ENCODE assay signal across 8 mouse cellular contexts in genomic region chr8:84235746-84236409, GRCm38 (mm10). TPM values are rescaled to one million over a fixed set of nuclear protein-coding genes. Genes with fewer than 3 reads are reported as not detected.
DNase-seq lines count a peak whose midpoint lies in the region; ATAC-seq and TF ChIP-seq lines count a peak whose summit lies in the region.

No protein-coding gene starts in this region.

- TF ChIP-seq EP300 in heart, adult 2 months (IDR thresholded peaks at IDR 0.05; ENCODE audit: insufficient read depth, low read depth, low read length), result no peak

- 7% methylated on average over 10 of the region's 10 CpGs for WGBS in heart, adult 2 months
- 38% methylated on average over 10 of the region's 10 CpGs for WGBS in forebrain, embryonic 13.5 days
- WGBS in limb, embryonic 13.5 days, result 20% methylated on average over 10 of the region's 10 CpGs
- 16% methylated on average over 10 of the region's 10 CpGs for WGBS in stomach, embryonic 15.5 days

- ATAC-seq in forebrain, embryonic 13.5 days, result no peak
- no peak for ATAC-seq in limb, embryonic 13.5 days (ENCODE audit: low FRiP score, low read depth)
- ATAC-seq in stomach, embryonic 15.5 days (ENCODE audit: insufficient read depth, low FRiP score, low read depth), result no peak
- no peak for ATAC-seq in granulocyte monocyte progenitor cell, adult 5-6 weeks (replicated peaks; ENCODE audit: poor library complexity, severe bottlenecking)
- ATAC-seq in frontal cortex, adult (ENCODE audit: low TSS enrichment), result no peak

- peaks cover 9% of the 10 kb centered on the region for H3K4me1 ChIP-seq in heart, adult 2 months (ENCODE audit: control insufficient read depth, insufficient read depth, low read length)
- peaks cover 6 to 10% of the 10 kb centered on the region in 2 experiments for H3K4me1 ChIP-seq in ES-E14 (ENCODE audit: control insufficient read depth in 2 of 2, insufficient read depth in 2 of 2, low read length in 2 of 2, poor library complexity in 1 of 2)
- peaks cover 44% of the 10 kb centered on the region for H3K4me1 ChIP-seq in forebrain, embryonic 13.5 days
- H3K4me1 ChIP-seq in limb, embryonic 13.5 days, result peaks cover 25% of the 10 kb centered on the region
- peaks cover 10% of the 10 kb centered on the region; the same call in 1 of the 2 replicates for H3K4me1 ChIP-seq in stomach, embryonic 15.5 days

- no peaks in the 10 kb centered on the region for H3K27me3 ChIP-seq in heart, adult 2 months (ENCODE audit: control insufficient read depth, insufficient read depth, low read length)
- H3K27me3 ChIP-seq in forebrain, embryonic 13.5 days, result no peaks in the 10 kb centered on the region
- no peaks in the 10 kb centered on the region for H3K27me3 ChIP-seq in limb, embryonic 13.5 days
- no peaks in the 10 kb centered on the region for H3K27me3 ChIP-seq in stomach, embryonic 15.5 days (replicated peaks)

- peak overlapping the region; percentile 78 for H3K4me2 ChIP-seq in forebrain, embryonic 13.5 days
- peak overlapping the region; percentile 91 for H3K4me2 ChIP-seq in limb, embryonic 13.5 days (replicated peaks)
- H3K4me2 ChIP-seq in stomach, embryonic 15.5 days, result peak overlapping the region; percentile 84

- H3K9ac ChIP-seq in heart, adult 2 months (ENCODE audit: low read depth, low read length), result peak overlapping the region; percentile 93
- H3K9ac ChIP-seq in ES-E14 (ENCODE audit: insufficient read depth, low read depth, low read length, poor library complexity, severe bottlenecking), result peak overlapping the region; percentile 90
- H3K9ac ChIP-seq in forebrain, embryonic 13.5 days, result peak overlapping the region; percentile 92
- H3K9ac ChIP-seq in limb, embryonic 13.5 days, result peak overlapping the region; percentile 96
- H3K9ac ChIP-seq in stomach, embryonic 15.5 days, result peak overlapping the region; percentile 95

- no peak for TF ChIP-seq CTCF in heart, adult 2 months (IDR thresholded peaks at IDR 0.05)

- peak overlapping the region; percentile 95 for H3K27ac ChIP-seq in heart, adult 2 months
- H3K27ac ChIP-seq in ES-E14 (ENCODE audit: insufficient read depth, low read depth, low read length, poor library complexity, severe bottlenecking), result no peak overlapping the region
- H3K27ac ChIP-seq in forebrain, embryonic 13.5 days, result peak overlapping the region; percentile 20; the same call in 1 of the 2 replicates
- H3K27ac ChIP-seq in limb, embryonic 13.5 days, result peak overlapping the region; percentile 55; the same call in 1 of the 2 replicates
- peak overlapping the region; percentile 65 for H3K27ac ChIP-seq in stomach, embryonic 15.5 days

- TF ChIP-seq POLR2A in heart, adult 2 months (IDR thresholded peaks at IDR 0.05; ENCODE audit: insufficient read depth, low read depth, low read length), result no peak

- peak in 1 of 2 experiments; percentile 24 for DNase-seq in heart, adult 2 months
- DNase-seq in heart, postnatal 25 days (ENCODE audit: low spot score), result no peak
- no peak for DNase-seq in ES-E14 (ENCODE audit: low read depth, low spot score)

- H3K9me3 ChIP-seq in ES-E14 (ENCODE audit: control insufficient read depth, insufficient read depth, low read depth, low read length), result no peaks in the 10 kb centered on the region
- no peaks in the 10 kb centered on the region for H3K9me3 ChIP-seq in forebrain, embryonic 13.5 days (replicated peaks)
- H3K9me3 ChIP-seq in limb, embryonic 13.5 days, result no peaks in the 10 kb centered on the region
- H3K9me3 ChIP-seq in stomach, embryonic 15.5 days, result no peaks in the 10 kb centered on the region

- in situ Hi-C loops in ES-E14 (cut with MboI; ENCODE audit: low sequenced_read_pairs in 2 of 2, unreplicated experiment in 2 of 2), result no loop called here

- H3K79me2 ChIP-seq in heart, adult 2 months (replicated peaks; ENCODE audit: control insufficient read depth, insufficient read depth, low read length), result peaks cover 2% of the 10 kb centered on the region; the same call in 1 of the 2 replicates

- H3K4me3 ChIP-seq in heart, adult 2 months, result peak overlapping the region; percentile 88
- H3K4me3 ChIP-seq in ES-E14 (ENCODE audit: insufficient read depth in 1 of 2, low read depth in 1 of 2, low read length in 2 of 2, poor library complexity in 1 of 2, severe bottlenecking in 1 of 2), result peak overlapping the region; percentile 87 to 88
- H3K4me3 ChIP-seq in forebrain, embryonic 13.5 days, result peak overlapping the region; percentile 71
- H3K4me3 ChIP-seq in limb, embryonic 13.5 days, result peak overlapping the region; percentile 90
- peak overlapping the region; percentile 99 for H3K4me3 ChIP-seq in stomach, embryonic 15.5 days (replicated peaks)

- intact Hi-C loops in heart, adult 2 months (cut with DNase I), result loop anchor here (2.0 kb wide), 1 partner anchor 21 kb away; the partner anchor contains the start of gene Mri1
- intact Hi-C loops in heart, postnatal 25 days (cut with DNase I), result loop anchor here (1.0 to 10.0 kb wide), 3 partner anchors 14 to 51 kb away; partner anchors contain the start of gene Nanos3

- no peaks in the 10 kb centered on the region for H3K36me3 ChIP-seq in heart, adult 2 months (ENCODE audit: control insufficient read depth, insufficient read depth, low read length)
- peaks cover 2% of the 10 kb centered on the region; the same call in 1 of the 2 replicates for H3K36me3 ChIP-seq in ES-E14 (ENCODE audit: control insufficient read depth, insufficient read depth, low read length, poor library complexity, severe bottlenecking)
- peaks cover 41% of the 10 kb centered on the region for H3K36me3 ChIP-seq in forebrain, embryonic 13.5 days (ENCODE audit: poor library complexity, severe bottlenecking)
- peaks cover 41% of the 10 kb centered on the region for H3K36me3 ChIP-seq in limb, embryonic 13.5 days
- H3K36me3 ChIP-seq in stomach, embryonic 15.5 days, result peaks cover 4% of the 10 kb centered on the region; the same call in 1 of the 2 replicates

TF ChIP-seq in ES-E14, 5 proteins besides CTCF, POLR2A, EP300 and RAD21:
- no peak for TF ChIP-seq HCFC1 (IDR thresholded peaks at IDR 0.05; ENCODE audit: borderline replicate concordance, insufficient read depth, low read length)

RNA-seq across cellular contexts. Expression of gene Zswim4, which starts 1.0 kb away (rescaled TPM):
- 1 to 10 TPM; 6.8 to 8.2 TPM for total RNA-seq in heart, adult 2 months (2021)
- 7.6 and 10.4 TPM in 2 replicates for polyA plus RNA-seq in heart, adult 2 months (2012; rRNA removed)
- total RNA-seq in heart, postnatal 25 days (2021), result 1 to 10 TPM; 8.2 to 8.8 TPM
- 22.1 and 24.6 TPM in 2 replicates for total RNA-seq in ES-E14 (2012; rRNA removed)
- 43.1 and 44.0 TPM in 2 replicates for polyA plus RNA-seq in forebrain, embryonic 13.5 days (2015; fragmentation: Nextera tagmentation; extraction: Ambion mirVana)
- polyA plus RNA-seq in limb, embryonic 13.5 days (2015; fragmentation: Nextera tagmentation; extraction: Ambion mirVana), result 23.5 and 23.9 TPM in 2 replicates
- polyA plus RNA-seq in stomach, embryonic 15.5 days (2015; fragmentation: Nextera tagmentation; extraction: Ambion mirVana), result 8.9 and 9.7 TPM in 2 replicates
- total RNA-seq in granulocyte monocyte progenitor cell, adult 5-6 weeks (2014; fragmentation: Nextera tagmentation), result 4.6 and 8.1 TPM in 2 replicates
- 4.5 and 4.8 TPM in 2 replicates for total RNA-seq in granulocyte monocyte progenitor cell, adult 5-6 weeks (2017)

RNA-seq across cellular contexts. Expression of gene D8Ertd738e, which starts 13.6 kb away (rescaled TPM):
- 100 to 1,000 TPM; 206 to 249 TPM for total RNA-seq in heart, adult 2 months (2021)
- 144 and 158 TPM in 2 replicates for polyA plus RNA-seq in heart, adult 2 months (2012; rRNA removed)
- 100 to 1,000 TPM; 227 to 240 TPM for total RNA-seq in heart, postnatal 25 days (2021)
- 148 and 181 TPM in 2 replicates for total RNA-seq in ES-E14 (2012; rRNA removed)
- polyA plus RNA-seq in forebrain, embryonic 13.5 days (2015; fragmentation: Nextera tagmentation; extraction: Ambion mirVana), result 294 and 310 TPM in 2 replicates
- 325 and 338 TPM in 2 replicates for polyA plus RNA-seq in limb, embryonic 13.5 days (2015; fragmentation: Nextera tagmentation; extraction: Ambion mirVana)
- polyA plus RNA-seq in stomach, embryonic 15.5 days (2015; fragmentation: Nextera tagmentation; extraction: Ambion mirVana), result 311 and 318 TPM in 2 replicates
- 145 and 151 TPM in 2 replicates for total RNA-seq in granulocyte monocyte progenitor cell, adult 5-6 weeks (2014; fragmentation: Nextera tagmentation)
- 66.2 and 88.3 TPM in 2 replicates for total RNA-seq in granulocyte monocyte progenitor cell, adult 5-6 weeks (2017)

RNA-seq across cellular contexts. Expression of gene Mri1, which starts 21.2 kb away (rescaled TPM):
- 10 to 100 TPM; 10.8 to 12.0 TPM for total RNA-seq in heart, adult 2 months (2021)
- 13.6 and 20.8 TPM in 2 replicates for polyA plus RNA-seq in heart, adult 2 months (2012; rRNA removed)
- 10 to 100 TPM; 10.2 to 10.3 TPM for total RNA-seq in heart, postnatal 25 days (2021)
- 32.7 and 55.6 TPM in 2 replicates for total RNA-seq in ES-E14 (2012; rRNA removed)
- polyA plus RNA-seq in forebrain, embryonic 13.5 days (2015; fragmentation: Nextera tagmentation; extraction: Ambion mirVana), result 57.3 and 64.1 TPM in 2 replicates
- 70.9 and 73.9 TPM in 2 replicates for polyA plus RNA-seq in limb, embryonic 13.5 days (2015; fragmentation: Nextera tagmentation; extraction: Ambion mirVana)
- polyA plus RNA-seq in stomach, embryonic 15.5 days (2015; fragmentation: Nextera tagmentation; extraction: Ambion mirVana), result 68.9 and 73.2 TPM in 2 replicates
- 18.6 and 30.7 TPM in 2 replicates for total RNA-seq in granulocyte monocyte progenitor cell, adult 5-6 weeks (2014; fragmentation: Nextera tagmentation)
- 14.0 and 26.3 TPM in 2 replicates for total RNA-seq in granulocyte monocyte progenitor cell, adult 5-6 weeks (2017)

RNA-seq across cellular contexts. Expression of gene Ccdc130, which starts 34.3 kb away (rescaled TPM):
- total RNA-seq in heart, adult 2 months (2021), result 1 to 10 TPM; 5.0 to 8.1 TPM
- 19.9 and 20.8 TPM in 2 replicates for polyA plus RNA-seq in heart, adult 2 months (2012; rRNA removed)
- total RNA-seq in heart, postnatal 25 days (2021), result 10 to 100 TPM in 1 of 2 experiments, 1 to 10 TPM in 1; 9.2 to 10.3 TPM
- total RNA-seq in ES-E14 (2012; rRNA removed), result 12.5 and 14.9 TPM in 2 replicates
- polyA plus RNA-seq in forebrain, embryonic 13.5 days (2015; fragmentation: Nextera tagmentation; extraction: Ambion mirVana), result 26.8 and 28.9 TPM in 2 replicates
- 18.0 and 21.0 TPM in 2 replicates for polyA plus RNA-seq in limb, embryonic 13.5 days (2015; fragmentation: Nextera tagmentation; extraction: Ambion mirVana)
- 14.4 and 17.8 TPM in 2 replicates for polyA plus RNA-seq in stomach, embryonic 15.5 days (2015; fragmentation: Nextera tagmentation; extraction: Ambion mirVana)
- 9.8 and 20.0 TPM in 2 replicates for total RNA-seq in granulocyte monocyte progenitor cell, adult 5-6 weeks (2014; fragmentation: Nextera tagmentation)
- 10.6 and 10.8 TPM in 2 replicates for total RNA-seq in granulocyte monocyte progenitor cell, adult 5-6 weeks (2017)

RNA-seq across cellular contexts. Expression of gene Nanos3, which starts 50.9 kb away (rescaled TPM):
- 1 to 10 TPM in 1 of 2 experiments, not detected in 1; 1.9 TPM for total RNA-seq in heart, adult 2 months (2021)
- 0.61 TPM in 1 of 2 replicates, not detected in the other for polyA plus RNA-seq in heart, adult 2 months (2012; rRNA removed)
- total RNA-seq in heart, postnatal 25 days (2021), result 1 to 10 TPM in 1 of 2 experiments, under 1 TPM in 1; 0.73 to 1.4 TPM
- 7.0 and 9.9 TPM in 2 replicates for total RNA-seq in ES-E14 (2012; rRNA removed)
- 4.7 and 6.5 TPM in 2 replicates for polyA plus RNA-seq in forebrain, embryonic 13.5 days (2015; fragmentation: Nextera tagmentation; extraction: Ambion mirVana)
- polyA plus RNA-seq in limb, embryonic 13.5 days (2015; fragmentation: Nextera tagmentation; extraction: Ambion mirVana), result 5.7 TPM in 2 replicates
- polyA plus RNA-seq in stomach, embryonic 15.5 days (2015; fragmentation: Nextera tagmentation; extraction: Ambion mirVana), result 1.7 and 2.3 TPM in 2 replicates
- total RNA-seq in granulocyte monocyte progenitor cell, adult 5-6 weeks (2014; fragmentation: Nextera tagmentation), result 3.5 and 9.6 TPM in 2 replicates
- not detected in 2 replicates for total RNA-seq in granulocyte monocyte progenitor cell, adult 5-6 weeks (2017)
